Mouse (Mus musculus) liver, embryonic 16.5 days (tissue): Measurements from ENCODE around the gene Rimbp3. TPM values are rescaled to one million over a fixed set of nuclear protein-coding genes. Genes with fewer than 3 reads are reported as not detected.

ENCODE experiments used
- ATAC-seq: fragments of 200-750 bp; cut with Nextera tagmentation; 2 replicates; pipeline ENCODE4 v1.8.0; 2017; ENCODE audit warnings: low read depth, mild to moderate bottlenecking, moderate number of reproducible peaks, moderate library complexity
- H3K27ac ChIP-seq: fragments of 300-500 bp; sonication (generic); 2 replicates; pipeline ENCODE4 v1.5.1; 2014; ENCODE audit warnings: mild to moderate bottlenecking, low read length
- H3K27me3 ChIP-seq: fragments of 300-500 bp; sonication (generic); 2 replicates; pipeline ENCODE4 v1.6.1; 2014; ENCODE audit warnings: low read depth, low read length, mixed read lengths; ENCODE audit not compliant: control insufficient read depth, insufficient read depth
- H3K36me3 ChIP-seq: fragments of 300-500 bp; sonication (generic); 2 replicates; pipeline ENCODE4 v1.6.1; 2014; ENCODE audit warnings: mild to moderate bottlenecking; ENCODE audit not compliant: control insufficient read depth, insufficient read depth
- H3K4me1 ChIP-seq: fragments of 300-500 bp; sonication (generic); 2 replicates; pipeline ENCODE4 v1.6.1; 2014; ENCODE audit warnings: low read depth, low read length, mixed read lengths; ENCODE audit not compliant: control insufficient read depth
- H3K4me2 ChIP-seq: fragments of 300-500 bp; sonication (generic); 2 replicates; pipeline ENCODE4 v1.6.1; 2014; ENCODE audit warnings: low read depth, low read length, mixed read lengths
- H3K4me3 ChIP-seq: fragments of 300-500 bp; sonication (generic); 2 replicates; pipeline ENCODE4 v1.5.1; 2014; ENCODE audit warnings: low read depth, mild to moderate bottlenecking, low read length
- H3K9ac ChIP-seq: fragments of 300-500 bp; sonication (generic); 2 replicates; pipeline ENCODE4 v1.6.1; 2014; ENCODE audit warnings: low read depth, low read length
- H3K9me3 ChIP-seq: fragments of 300-500 bp; sonication (generic); replicated peaks from 2 replicates; pipeline ENCODE4 v1.6.1; 2016; ENCODE audit warnings: low read length; ENCODE audit not compliant: control insufficient read depth
- WGBS: fragments of 180-500 bp; shearing (Covaris S2); extraction: QIAGEN DNeasy Blood & Tissue Kit; methylation state at CpG from one replicate; pipeline ENCODE4 v1.1.7; 2014; ENCODE audit not compliant: insufficient replicate concordance; 5-methylcytosine and 5-hydroxymethylcytosine counted together
- polyA plus RNA-seq: library from polyadenylated mRNA; unstranded; fragments of >200 nt; fragmentation: Nextera tagmentation; extraction: Ambion mirVana; gene quantifications from 2 replicates; pipeline ENCODE4 v1.2.1, GENCODE M21; 2015

The Rimbp3 gene
- polyA plus RNA-seq, 1 experiment from 2014 or later: 0.05 TPM

DNA sequence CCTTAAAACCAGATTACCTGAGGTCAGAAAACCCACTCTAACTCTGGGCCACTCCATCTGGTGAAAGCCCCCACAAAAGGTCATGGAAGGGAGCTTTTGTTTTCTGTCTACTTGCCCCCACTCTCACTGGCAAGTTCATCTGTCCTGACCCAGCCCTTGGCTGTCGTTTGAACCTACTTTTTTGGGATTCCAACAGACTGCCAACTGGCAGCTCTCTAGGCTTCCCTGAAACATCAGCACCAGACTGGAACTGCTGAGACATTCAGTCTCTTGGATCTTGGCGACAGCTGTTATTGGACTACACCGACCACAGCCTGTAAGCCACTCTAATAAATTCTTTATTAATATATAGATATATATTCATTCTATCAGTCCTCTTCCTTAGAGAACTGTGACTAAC is 25.4 kb upstream of the Rimbp3 start:
- H3K4me1 ChIP-seq: peaks cover 5% of the 10 kb centered on the region

GRCm38 (mm10) chr16:17185475-17185874 is 22.9 kb upstream of the Rimbp3 start:
- peaks cover 5% of the 10 kb centered on the region for H3K4me1 ChIP-seq
- no peaks in the 10 kb centered on the region for H3K27me3 ChIP-seq
- H3K4me2 ChIP-seq: no peak overlapping the region
- no peak overlapping the region for H3K9ac ChIP-seq
- no peaks in the 10 kb centered on the region for H3K9me3 ChIP-seq
- ATAC-seq: no peak
- H3K4me3 ChIP-seq: no peak overlapping the region
- H3K36me3 ChIP-seq: no peaks in the 10 kb centered on the region
- no peak overlapping the region for H3K27ac ChIP-seq

More for the DNA sequence above, 25.4 kb upstream of the Rimbp3 start:
- Histone ChIP-seq H3K36me3 (no peaks in the 10 kb centered on the region), H3K27ac (no peak overlapping the region), H3K4me3 (no peak overlapping the region), H3K9me3 (no peaks in the 10 kb centered on the region), H3K27me3 (no peaks in the 10 kb centered on the region), H3K4me2 (no peak overlapping the region), H3K9ac (no peak overlapping the region)
- no peak for ATAC-seq
- 80% methylated on average over 3 of the region's 3 CpGs for WGBS

- Histone ChIP-seq H3K4me3 (no peak overlapping the region), H3K4me2 (no peak overlapping the region), H3K27me3 (no peaks in the 10 kb centered on the region), H3K36me3 (no peaks in the 10 kb centered on the region; the same call in 1 of the 2 replicates), H3K4me1 (peaks cover 2% of the 10 kb centered on the region; the same call in 1 of the 2 replicates), H3K9ac (no peak overlapping the region), H3K27ac (no peak overlapping the region), H3K9me3 (no peaks in the 10 kb centered on the region)
- no peak for ATAC-seq
- WGBS: 82% methylated on average over 4 of the region's 4 CpGs
Observed at GRCm38 (mm10) chr16:17193823-17194222, 14.6 kb upstream of the Rimbp3 start.

DNA sequence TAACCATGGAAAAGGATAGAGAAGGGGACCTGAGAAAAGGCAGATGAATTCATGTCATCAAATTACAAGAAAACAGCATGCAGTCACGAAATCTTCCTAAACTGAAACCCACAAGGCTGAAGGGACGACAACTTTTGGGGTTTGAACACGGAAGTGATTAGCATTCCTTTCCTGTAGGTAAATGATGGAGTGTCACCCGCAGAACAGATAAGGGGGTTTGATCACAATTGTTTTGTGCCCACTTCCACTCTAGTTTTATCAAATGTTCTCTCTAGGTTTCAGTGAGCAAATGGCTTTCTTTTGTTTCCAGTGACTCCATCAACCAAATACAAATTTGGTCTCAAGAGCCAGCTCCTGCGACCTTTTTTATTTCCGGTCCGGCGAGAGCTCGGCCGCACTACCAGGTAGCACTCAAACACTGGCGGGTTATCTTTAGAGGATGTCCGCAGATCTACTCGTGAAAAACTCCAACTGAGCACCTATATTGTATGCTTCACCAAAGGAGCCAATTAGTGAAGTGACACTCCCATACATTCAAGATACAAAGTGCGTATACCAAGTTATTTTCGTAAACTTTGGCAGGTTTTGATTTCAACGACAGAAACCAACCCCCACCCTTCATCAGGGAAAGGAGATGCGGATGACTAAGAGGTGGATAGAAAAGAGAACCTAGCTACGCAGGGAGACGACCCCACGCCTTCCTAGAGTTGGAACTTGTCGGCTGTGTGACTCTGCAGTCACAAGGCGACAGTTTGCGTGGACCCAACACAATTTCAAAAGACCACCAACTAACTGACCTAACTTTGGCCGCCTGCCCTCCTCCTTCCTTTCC is 8.1 kb upstream of the Rimbp3 start:
- WGBS: under 1% methylated on average over 24 of the region's 24 CpGs
- Histone ChIP-seq H3K9ac (peak overlapping the region; percentile 100), H3K4me3 (peak overlapping the region; percentile 99), H3K27me3 (no peaks in the 10 kb centered on the region), H3K4me2 (peak overlapping the region; percentile 83), H3K36me3 (no peaks in the 10 kb centered on the region), H3K9me3 (no peaks in the 10 kb centered on the region), H3K27ac (peak overlapping the region; percentile 81), H3K4me1 (peaks cover 20% of the 10 kb centered on the region)
- peak; percentile 11; the same call in 1 of the 2 replicates for ATAC-seq

- ATAC-seq: peak; percentile 86
- no peaks in the 10 kb centered on the region for H3K27me3 ChIP-seq
- under 1% methylated on average over 71 of the region's 72 CpGs for WGBS
- peaks cover 20% of the 10 kb centered on the region for H3K4me1 ChIP-seq
- peak overlapping the region; percentile 99 for H3K4me3 ChIP-seq
- H3K27ac ChIP-seq: peak overlapping the region; percentile 81
- H3K36me3 ChIP-seq: no peaks in the 10 kb centered on the region
- H3K9ac ChIP-seq: peak overlapping the region; percentile 100
- peak overlapping the region; percentile 83 for H3K4me2 ChIP-seq
- H3K9me3 ChIP-seq: no peaks in the 10 kb centered on the region
Observed at GRCm38 (mm10) chr16:17200953-17201707, 7.3 kb upstream of the Rimbp3 start.

- no peak overlapping the region for H3K4me2 ChIP-seq
- no peak overlapping the region for H3K27ac ChIP-seq
- H3K4me1 ChIP-seq: peaks cover 20% of the 10 kb centered on the region
- H3K36me3 ChIP-seq: no peaks in the 10 kb centered on the region
- ATAC-seq: no peak
- no peaks in the 10 kb centered on the region for H3K9me3 ChIP-seq
- no peak overlapping the region for H3K4me3 ChIP-seq
- WGBS: 44% methylated on average over 2 of the region's 2 CpGs
- H3K9ac ChIP-seq: no peak overlapping the region
- H3K27me3 ChIP-seq: peaks cover 5% of the 10 kb centered on the region
Observed at GRCm38 (mm10) chr16:17201977-17202376, 6.4 kb upstream of the Rimbp3 start.

- peak within 1 kb of the TSS; percentile 99 for H3K4me3 ChIP-seq
- peaks cover 5% of the 10 kb centered on the region for H3K27me3 ChIP-seq
- peak within 1 kb of the TSS; percentile 81 for H3K27ac ChIP-seq
- WGBS: 65% methylated on average over 1 of the region's 1 CpGs
- no peaks in the 10 kb centered on the region for H3K36me3 ChIP-seq
- H3K4me2 ChIP-seq: peak within 1 kb of the TSS; percentile 83
- H3K9ac ChIP-seq: peak within 1 kb of the TSS; percentile 100
- peaks cover 20% of the 10 kb centered on the region for H3K4me1 ChIP-seq
- no peaks in the 10 kb centered on the region for H3K9me3 ChIP-seq
- ATAC-seq: no peak
Observed at GRCm38 (mm10) chr16:17202549-17202948, 5.9 kb upstream of the Rimbp3 start, which contains the start of gene Ube2l3. Gene Ube2l3 (minus strand): TSS chr16:17202649.

- Histone ChIP-seq H3K36me3 (no peaks in the 10 kb centered on the region), H3K4me1 (peaks cover 25% of the 10 kb centered on the region), H3K27ac (no peak overlapping the region), H3K9ac (no peak overlapping the region), H3K27me3 (peaks cover 23% of the 10 kb centered on the region), H3K9me3 (no peaks in the 10 kb centered on the region), H3K4me2 (no peak overlapping the region), H3K4me3 (no peak overlapping the region)
- 0% methylated on average over 6 of the region's 6 CpGs for WGBS
- ATAC-seq: no peak
Observed at GRCm38 (mm10) chr16:17204990-17205389, 3.4 kb upstream of the Rimbp3 start.
